Mouse (Mus musculus) CH12.LX (cell line): ENCODE measurements around the gene Epb41. TPM values are rescaled to one million over a fixed set of nuclear protein-coding genes. Genes with fewer than 3 reads are reported as not detected.

Experiments
- DNase-seq: peaks from one replicate; pipeline ENCODE4 v3.0.0-alpha.2; 2013; ENCODE audit errors: extremely low read depth
- H3K27ac ChIP-seq: 2 replicates; pipeline ENCODE4 v1.5.1; 2012; ENCODE audit warnings: low read depth, mild to moderate bottlenecking, control low read depth, moderate library complexity; ENCODE audit not compliant: insufficient read depth
- H3K27me3 ChIP-seq: replicated peaks from 2 replicates; pipeline ENCODE3; 2012; ENCODE audit warnings: inconsistent platforms
- H3K36me3 ChIP-seq, 2 experiments: replicated peaks in 1 of 2; 2 replicates each; pipeline versions ENCODE3 to v1.6.1; 2012; ENCODE audit warnings: inconsistent platforms in 1 of 2, low read length in 1 of 2, mild to moderate bottlenecking in 1 of 2, mixed read lengths in 1 of 2, moderate library complexity in 1 of 2; ENCODE audit not compliant: control insufficient read depth in 1 of 2, insufficient read depth in 1 of 2
- H3K4me1 ChIP-seq, 2 experiments: 2 replicates each; pipeline ENCODE4 v1.6.1; 2012; ENCODE audit warnings: inconsistent platforms in 1 of 2, moderate library complexity in 1 of 2; ENCODE audit not compliant: insufficient read depth in 2 of 2, control insufficient read depth in 1 of 2
- H3K4me2 ChIP-seq: 2 replicates; pipeline ENCODE4 v1.6.1; 2012; ENCODE audit warnings: low read depth, mild to moderate bottlenecking, control low read depth; ENCODE audit not compliant: poor library complexity, insufficient read depth, severe bottlenecking
- H3K4me3 ChIP-seq, 3 experiments: fragments of 150-350 bp in 1 of 3; sonication (generic) in 1 of 3; replicated peaks in 1 of 3; 2 replicates each; pipeline versions ENCODE3 to v1.5.1; 2011 to 2012; ENCODE audit warnings: low read depth in 2 of 3, low read length in 2 of 3, mild to moderate bottlenecking in 2 of 3, moderate library complexity in 2 of 3, control low read depth in 1 of 3, improper control_type of control experiment in 1 of 3, inconsistent platforms in 1 of 3, mixed read lengths in 1 of 3; ENCODE audit not compliant: poor library complexity in 1 of 3
- H3K79me2 ChIP-seq: replicated peaks from 2 replicates; pipeline ENCODE4 v1.6.1; 2012; ENCODE audit warnings: mild to moderate bottlenecking, moderate library complexity; ENCODE audit not compliant: control insufficient read depth, poor library complexity, insufficient read depth, severe bottlenecking; ENCODE audit errors: extremely low read depth
- H3K9ac ChIP-seq: 2 replicates; pipeline ENCODE4 v1.6.1; 2012; ENCODE audit warnings: low read depth, mild to moderate bottlenecking, control low read depth, moderate library complexity; ENCODE audit not compliant: insufficient read depth
- H3K9me3 ChIP-seq: replicated peaks from 2 replicates; pipeline ENCODE3; 2012; ENCODE audit warnings: low read length, inconsistent platforms, mixed read lengths
- BHLHE40 ChIP-seq: IDR thresholded peaks from 2 replicates; pipeline ENCODE4 v1.6.1; 2011; ENCODE audit warnings: mild to moderate bottlenecking, low read depth, low read length, improper control_type of control experiment
- CHD1 ChIP-seq: IDR thresholded peaks from 2 replicates; pipeline ENCODE4 v1.6.1; 2012; ENCODE audit warnings: low read depth, low read length, improper control_type of control experiment, inconsistent platforms
- CHD2 ChIP-seq: IDR thresholded peaks from 2 replicates; pipeline ENCODE4 v1.6.1; 2011; ENCODE audit warnings: low read length, improper control_type of control experiment
- CTCF ChIP-seq, 2 experiments: IDR thresholded peaks in 1 of 2; conservative IDR thresholded peaks in 1 of 2; 2 replicates each; pipeline ENCODE4 v1.5.1; 2011 to 2012; ENCODE audit warnings: low read depth in 2 of 2, low read length in 2 of 2, improper control_type of control experiment in 1 of 2, inconsistent platforms in 1 of 2, mild to moderate bottlenecking in 1 of 2, moderate library complexity in 1 of 2
- E2F4 ChIP-seq: IDR thresholded peaks from 2 replicates; pipeline ENCODE4 v1.6.1; 2011; ENCODE audit warnings: low read depth, low read length, improper control_type of control experiment; ENCODE audit not compliant: insufficient replicate concordance
- ELF1 ChIP-seq: IDR thresholded peaks from 2 replicates; pipeline ENCODE4 v1.6.1; 2014; ENCODE audit warnings: low read depth, mild to moderate bottlenecking, inconsistent platforms, low read length, improper control_type of control experiment
- EP300 ChIP-seq: IDR thresholded peaks from 2 replicates; pipeline ENCODE4 v1.6.1; 2011; ENCODE audit warnings: low read length, improper control_type of control experiment
- ETS1 ChIP-seq: conservative IDR thresholded peaks from 2 replicates; pipeline ENCODE4 v1.6.1; 2012; ENCODE audit warnings: low read depth, mild to moderate bottlenecking, inconsistent platforms, low read length, improper control_type of control experiment, moderate library complexity
- GABPA ChIP-seq: IDR thresholded peaks from 2 replicates; pipeline ENCODE4 v1.6.1; 2012; ENCODE audit warnings: low read depth, low read length, improper control_type of control experiment, inconsistent platforms; ENCODE audit not compliant: insufficient replicate concordance
- IRF4 ChIP-seq: IDR thresholded peaks from 2 replicates; pipeline ENCODE4 v1.6.1; 2014; ENCODE audit warnings: low read depth, mild to moderate bottlenecking, inconsistent platforms, low read length, improper control_type of control experiment
- JUN ChIP-seq: IDR thresholded peaks from 2 replicates; pipeline ENCODE4 v1.6.1; 2011; ENCODE audit warnings: low read depth, mild to moderate bottlenecking, low read length, improper control_type of control experiment, moderate library complexity; ENCODE audit not compliant: insufficient read depth
- KAT2A ChIP-seq: IDR thresholded peaks from 2 replicates; pipeline ENCODE4 v1.6.1; 2012; ENCODE audit warnings: low read length, improper control_type of control experiment, inconsistent platforms; ENCODE audit not compliant: insufficient replicate concordance
- MAFK ChIP-seq: IDR thresholded peaks from 2 replicates; pipeline ENCODE4 v1.6.1; 2011; ENCODE audit warnings: low read length, improper control_type of control experiment; ENCODE audit not compliant: insufficient replicate concordance
- MAX ChIP-seq: IDR thresholded peaks from 2 replicates; pipeline ENCODE4 v1.6.1; 2011; ENCODE audit warnings: low read length, improper control_type of control experiment
- MAZ ChIP-seq: IDR thresholded peaks from 2 replicates; pipeline ENCODE4 v1.6.1; 2012; ENCODE audit warnings: low read depth, mild to moderate bottlenecking, inconsistent platforms, low read length, improper control_type of control experiment, moderate library complexity
- MEF2A ChIP-seq: IDR thresholded peaks from 2 replicates; pipeline ENCODE4 v1.6.1; 2014; ENCODE audit warnings: low read depth, mild to moderate bottlenecking, inconsistent platforms, low read length, improper control_type of control experiment, borderline replicate concordance
- MXI1 ChIP-seq: IDR thresholded peaks from 2 replicates; pipeline ENCODE4 v1.6.1; 2011; ENCODE audit warnings: mild to moderate bottlenecking, low read depth, low read length, improper control_type of control experiment
- MYC ChIP-seq: IDR thresholded peaks from 2 replicates; pipeline ENCODE4 v1.6.1; 2011; ENCODE audit warnings: low read depth, mild to moderate bottlenecking, improper control_type of control experiment, low read length
- NELFE ChIP-seq: IDR thresholded peaks from 2 replicates; pipeline ENCODE4 v1.6.1; 2011; ENCODE audit warnings: low read depth, low read length, improper control_type of control experiment
- NRF1 ChIP-seq: IDR thresholded peaks from 2 replicates; pipeline ENCODE4 v1.6.1; 2014; ENCODE audit warnings: low read depth, mild to moderate bottlenecking, inconsistent platforms, low read length, improper control_type of control experiment, moderate library complexity
- PAX5 ChIP-seq: IDR thresholded peaks from 2 replicates; pipeline ENCODE4 v1.6.1; 2012; ENCODE audit warnings: low read length, inconsistent platforms, mixed read lengths
- POLR2A ChIP-seq: IDR thresholded peaks from 2 replicates; pipeline ENCODE4 v1.6.1; 2011; ENCODE audit warnings: low read depth, mild to moderate bottlenecking, improper control_type of control experiment, low read length
- RAD21 ChIP-seq: IDR thresholded peaks from 2 replicates; pipeline ENCODE4 v1.6.1; 2011; ENCODE audit warnings: low read depth, mild to moderate bottlenecking, low read length, improper control_type of control experiment, moderate library complexity
- RCOR1 ChIP-seq: conservative IDR thresholded peaks from 2 replicates; pipeline ENCODE4 v1.6.1; 2012; ENCODE audit warnings: low read depth, mild to moderate bottlenecking, inconsistent platforms, low read length, improper control_type of control experiment
- SIN3A ChIP-seq: IDR thresholded peaks from 2 replicates; pipeline ENCODE4 v1.6.1; 2012; ENCODE audit warnings: low read length, improper control_type of control experiment, inconsistent platforms
- SMC3 ChIP-seq: IDR thresholded peaks from 2 replicates; pipeline ENCODE4 v1.6.1; 2011; ENCODE audit warnings: low read depth, low read length, improper control_type of control experiment
- TBP ChIP-seq: conservative IDR thresholded peaks from 2 replicates; pipeline ENCODE4 v1.6.1; 2011; ENCODE audit warnings: low read depth, low read length, improper control_type of control experiment
- TCF12 ChIP-seq: IDR thresholded peaks from 2 replicates; pipeline ENCODE4 v1.6.1; 2014; ENCODE audit warnings: low read depth, mild to moderate bottlenecking, inconsistent platforms, low read length, improper control_type of control experiment
- UBTF ChIP-seq: IDR thresholded peaks from 2 replicates; pipeline ENCODE4 v1.6.1; 2012; ENCODE audit warnings: low read depth, mild to moderate bottlenecking, inconsistent platforms, low read length, improper control_type of control experiment, moderate library complexity
- USF1 ChIP-seq: IDR thresholded peaks from 2 replicates; pipeline ENCODE4 v1.6.1; 2014; ENCODE audit warnings: low read depth, mild to moderate bottlenecking, inconsistent platforms, low read length, improper control_type of control experiment
- ZC3H11A ChIP-seq: IDR thresholded peaks from 2 replicates; pipeline ENCODE4 v1.6.1; 2012; ENCODE audit warnings: low read depth, mild to moderate bottlenecking, inconsistent platforms, low read length, improper control_type of control experiment
- ZKSCAN1 ChIP-seq: IDR thresholded peaks from 2 replicates; pipeline ENCODE4 v1.6.1; 2012; ENCODE audit warnings: low read depth, inconsistent platforms, low read length, improper control_type of control experiment, borderline replicate concordance
- ZMIZ1 ChIP-seq: IDR thresholded peaks from 2 replicates; pipeline ENCODE4 v1.6.1; 2012; ENCODE audit warnings: low read depth, mild to moderate bottlenecking, inconsistent platforms, low read length, improper control_type of control experiment
- ZNF384 ChIP-seq: IDR thresholded peaks from 2 replicates; pipeline ENCODE4 v1.6.1; 2012; ENCODE audit warnings: low read depth, low read length, improper control_type of control experiment, inconsistent platforms
- dilution Hi-C: fragments of 300-500 bp; cut with MboI; formaldehyde crosslinking; loops from 2 replicates; pipeline ENCODE4 v1.14.3; 2020; ENCODE audit warnings: low sequenced_read_pairs; ENCODE audit not compliant: extremely low pct_unique_long_range_greater_than_20kb, extremely low pct_ligation_motif_present
- in situ Hi-C: fragments of 300-500 bp; cut with MboI; formaldehyde crosslinking; loops from 3 replicates; pipeline ENCODE4 v1.14.3; 2019; ENCODE audit warnings: low sequenced_read_pairs, low pct_ligation_motif_present, low pct_unique_long_range_greater_than_20kb, mixed read lengths
- polyA plus RNA-seq: library from polyadenylated mRNA; unstranded; fragments of >175 nt; gene quantifications from 2 replicates; pipeline ENCODE4 v1.2.1, GENCODE M21; 2012; ENCODE audit warnings: low read depth; ENCODE audit not compliant: insufficient read length
- total RNA-seq, 2 experiments: library from RNA; depleted of rRNA; stranded (reverse); fragments of 300-350 nt in 1 of 2; fragments of >200 nt in 1 of 2; gene quantifications; 2 replicates each; pipeline ENCODE4 v1.2.3; 2012 to 2014

Gene Epb41
- total and polyA plus RNA-seq, 3 experiments: 7.1 to 21.6 (median 10.0) TPM

DNA sequence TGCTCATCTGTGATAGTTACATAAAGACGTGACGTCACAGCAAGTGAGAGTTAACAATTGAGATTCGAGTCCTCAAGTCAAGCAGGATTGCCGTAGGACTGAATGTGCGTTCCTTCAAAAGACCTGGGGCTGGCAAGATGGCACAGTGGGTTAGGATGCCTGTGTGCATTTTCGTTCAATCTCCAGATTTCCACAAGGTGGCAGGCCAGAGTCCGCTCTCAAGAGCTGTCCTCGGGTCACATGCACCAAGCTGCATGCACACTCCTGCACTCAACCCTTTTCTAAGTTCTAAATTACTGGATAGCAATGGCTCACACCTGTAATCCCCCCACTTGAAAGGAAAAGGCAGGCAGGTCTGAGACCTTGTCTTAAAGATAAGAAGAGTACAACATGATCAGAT lies 170.6 kb downstream of the Epb41 start:
- H3K27ac ChIP-seq: no peak overlapping the region
- in situ Hi-C loops (loop anchor here (5.0 to 10.0 kb wide), 2 partner anchors 37 to 170 kb away; partner anchors contain the start of genes Epb41 and Gm10300), dilution Hi-C loops (no loop called here)
- DNase-seq: peak; percentile 49
- H3K4me3 ChIP-seq: no peak overlapping the region
- H3K36me3 ChIP-seq: peaks cover 33 to 62% of the 10 kb centered on the region in 2 experiments
- no peak overlapping the region for H3K4me2 ChIP-seq
- H3K9ac ChIP-seq: no peak overlapping the region
- H3K9me3 ChIP-seq: peaks cover 5% of the 10 kb centered on the region
- H3K27me3 ChIP-seq: no peaks in the 10 kb centered on the region
- H3K79me2 ChIP-seq: no peaks in the 10 kb centered on the region
- H3K4me1 ChIP-seq: no peaks in the 10 kb centered on the region
- no peak for TF ChIP-seq ZKSCAN1
- no peak for TF ChIP-seq ZMIZ1
- peak; percentile 14 for TF ChIP-seq RAD21
- TF ChIP-seq SMC3: peak; percentile 44
- TF ChIP-seq ZC3H11A: no peak
- TF ChIP-seq CHD2: no peak
- no peak for TF ChIP-seq MEF2A
- TF ChIP-seq CHD1: no peak
- no peak for TF ChIP-seq TBP
- no peak for TF ChIP-seq EP300
- TF ChIP-seq ETS1: no peak
- TF ChIP-seq JUN: no peak
- TF ChIP-seq MYC: no peak; the same call in 1 of the 2 replicates
- no peak for TF ChIP-seq IRF4
- TF ChIP-seq E2F4: no peak
- TF ChIP-seq ZNF384: no peak
- TF ChIP-seq PAX5: no peak
- TF ChIP-seq RCOR1: no peak
- no peak for TF ChIP-seq UBTF
- TF ChIP-seq NELFE: no peak
- TF ChIP-seq POLR2A: no peak
- no peak for TF ChIP-seq MAFK
- TF ChIP-seq SIN3A: no peak
- peak; percentile 35; the same call in 1 of the 2 replicates for TF ChIP-seq BHLHE40
- no peak for TF ChIP-seq MXI1
- no peak for TF ChIP-seq TCF12
- no peak for TF ChIP-seq MAX
- no peak for TF ChIP-seq MAZ
- no peak for TF ChIP-seq GABPA
- TF ChIP-seq KAT2A: no peak
- TF ChIP-seq NRF1: no peak
- TF ChIP-seq USF1: no peak
- no peak for TF ChIP-seq ELF1
- TF ChIP-seq CTCF (conservative IDR thresholded peaks at IDR 0.05 in 1 of 2, IDR thresholded peaks at IDR 0.05 in 1 of 2; ENCODE audit: low read depth in 2 of 2, low read length in 2 of 2): peak in 1 of 2 experiments; percentile 61; a peak in 2 of 4 replicates
